Comparison of ENCODE assay signal across 15 mouse cellular contexts in genomic region chr4:99186412-99187125, GRCm38 (mm10). TPM values are rescaled to one million over a fixed set of nuclear protein-coding genes. Genes with fewer than 3 reads are reported as not detected.
DNase-seq lines count a peak whose midpoint lies in the region.
"Had no signal": no experiment of that assay in that cellular context is flagged by ENCODE, and none has a peak within 500 bp of the region (broad histone marks: within the 10 kb centered on the region; RNA-seq: fewer than 3 reads in every experiment).

No protein-coding gene starts in this region.

- H3K4me1 ChIP-seq in brown adipose tissue, adult 24 weeks (ENCODE audit: control insufficient read depth, insufficient read depth, insufficient read length, low read length): no peaks in the 10 kb centered on the region
- peaks cover 13% of the 10 kb centered on the region for H3K4me1 ChIP-seq in megakaryocyte, embryonic 14.5 days
- H3K4me1 ChIP-seq: hindbrain, embryonic 15.5 days; neural tube, embryonic 12.5 days had no signal

- H3K36me3 ChIP-seq in megakaryocyte, embryonic 14.5 days (replicated peaks; ENCODE audit: low read length): peaks cover 3% of the 10 kb centered on the region
- H3K36me3 ChIP-seq: hindbrain, embryonic 15.5 days; neural tube, embryonic 12.5 days had no signal

- H3K27me3 ChIP-seq in megakaryocyte, embryonic 14.5 days (replicated peaks): no peaks in the 10 kb centered on the region
- H3K27me3 ChIP-seq: hindbrain, embryonic 15.5 days; neural tube, embryonic 12.5 days had no signal

- no peak overlapping the region for H3K4me3 ChIP-seq in brown adipose tissue, adult 24 weeks (ENCODE audit: insufficient read depth, low read depth, low read length)
- H3K4me3 ChIP-seq in megakaryocyte, embryonic 14.5 days (replicated peaks): peak overlapping the region; percentile 54
- H3K4me3 ChIP-seq: heart, adult 2 months; hindbrain, embryonic 15.5 days; neural tube, embryonic 12.5 days had no signal

- H3K9me3 ChIP-seq in megakaryocyte, embryonic 14.5 days: peaks cover 8% of the 10 kb centered on the region
- H3K9me3 ChIP-seq: hindbrain, embryonic 15.5 days; neural tube, embryonic 12.5 days had no signal

- peak; percentile 52 for DNase-seq in layer of hippocampus, adult 9-11 months
- DNase-seq in layer of hippocampus, postnatal 14 days (ENCODE audit: low spot score in 2 of 2): no peak
- peak; percentile 27 for DNase-seq in adipocyte (ENCODE audit: low spot score)
- DNase-seq in kidney, postnatal 4 days: no peak
- DNase-seq in cerebellum, postnatal 25 days: no peak
- DNase-seq: adrenal gland, postnatal 10 days; cerebellum, postnatal 14 days; kidney, adult 2 months; kidney, postnatal 25 days; right cerebral cortex, postnatal 25 days had no signal

- peak overlapping the region; percentile 49; the same call in 1 of the 2 replicates for H3K27ac ChIP-seq in brown adipose tissue, adult 24 weeks (replicated peaks; ENCODE audit: low read depth, low read length)
- H3K27ac ChIP-seq: heart, adult 2 months; hindbrain, embryonic 15.5 days; neural tube, embryonic 12.5 days had no signal

RNA-seq across cellular contexts. Expression of gene Atg4c, which starts 7.2 kb away (rescaled TPM):
- total RNA-seq in layer of hippocampus, postnatal 14 days (2021): 10 to 100 TPM; 29.5 to 36.4 TPM
- polyA plus RNA-seq in brown adipose tissue, adult 24 weeks (2012; ENCODE audit: insufficient read depth, insufficient read length, missing spikeins): 10.1 and 10.5 TPM in 2 replicates
- 0.06 TPM in 1 of 2 replicates, not detected in the other for polyA plus RNA-seq in megakaryocyte, embryonic 14.5 days (2012; ENCODE audit: insufficient read depth, low replicate concordance)

Comparison
In these comparisons a context has a peak if more than half of its experiments do, and no peak if none do; other contexts are left out.
1. DNase-seq: peak in layer of hippocampus, adult 9-11 months (single experiment) and adipocyte (single experiment); none in layer of hippocampus, postnatal 14 days (0 of 2), kidney, postnatal 4 days (0 of 2) and cerebellum, postnatal 25 days (0 of 2).
2. RNA of gene Atg4c, which starts 7.2 kb away (polyA plus RNA-seq): 10.1 to 10.5 TPM in brown adipose tissue, adult 24 weeks; 0.06 TPM in megakaryocyte, embryonic 14.5 days; every median in the first group is over 10 times any median in the second.